Mouse (Mus musculus) spleen, postnatal 36 days (tissue): ENCODE results near the gene Krtap28-13.

ENCODE experiments used
- DNase-seq, 2 experiments: peaks; one replicate each; pipeline ENCODE4 v3.0.0; 2022; ENCODE audit warnings: low spot score in 2 of 2, mixed read lengths in 1 of 2

The Krtap28-13 gene

GRCm38 (mm10) chr1:83091268-83091667 is 30.5 kb downstream of the Krtap28-13 start:
- DNase-seq, result no peak

GRCm38 (mm10) chr1:83096935-83097334 is 36.2 kb downstream of the Krtap28-13 start:
- no peak for DNase-seq

GRCm38 (mm10) chr1:83099160-83099559 is 38.4 kb downstream of the Krtap28-13 start:
- DNase-seq, result no peak

GRCm38 (mm10) chr1:83099580-83100137 is 38.9 kb downstream of the Krtap28-13 start:
- DNase-seq, result no peak

- DNase-seq, result no peak
Observed at GRCm38 (mm10) chr1:83101891-83102290, 41.2 kb downstream of the Krtap28-13 start.

- no peak for DNase-seq
Observed at GRCm38 (mm10) chr1:83105464-83105863, 44.7 kb downstream of the Krtap28-13 start.

GRCm38 (mm10) chr1:83107410-83107978 is 46.8 kb downstream of the Krtap28-13 start:
- DNase-seq, result no peak

- DNase-seq, result no peak
Observed at GRCm38 (mm10) chr1:83110992-83111391, 50.3 kb downstream of the Krtap28-13 start.
